In the genomic region with DNA sequence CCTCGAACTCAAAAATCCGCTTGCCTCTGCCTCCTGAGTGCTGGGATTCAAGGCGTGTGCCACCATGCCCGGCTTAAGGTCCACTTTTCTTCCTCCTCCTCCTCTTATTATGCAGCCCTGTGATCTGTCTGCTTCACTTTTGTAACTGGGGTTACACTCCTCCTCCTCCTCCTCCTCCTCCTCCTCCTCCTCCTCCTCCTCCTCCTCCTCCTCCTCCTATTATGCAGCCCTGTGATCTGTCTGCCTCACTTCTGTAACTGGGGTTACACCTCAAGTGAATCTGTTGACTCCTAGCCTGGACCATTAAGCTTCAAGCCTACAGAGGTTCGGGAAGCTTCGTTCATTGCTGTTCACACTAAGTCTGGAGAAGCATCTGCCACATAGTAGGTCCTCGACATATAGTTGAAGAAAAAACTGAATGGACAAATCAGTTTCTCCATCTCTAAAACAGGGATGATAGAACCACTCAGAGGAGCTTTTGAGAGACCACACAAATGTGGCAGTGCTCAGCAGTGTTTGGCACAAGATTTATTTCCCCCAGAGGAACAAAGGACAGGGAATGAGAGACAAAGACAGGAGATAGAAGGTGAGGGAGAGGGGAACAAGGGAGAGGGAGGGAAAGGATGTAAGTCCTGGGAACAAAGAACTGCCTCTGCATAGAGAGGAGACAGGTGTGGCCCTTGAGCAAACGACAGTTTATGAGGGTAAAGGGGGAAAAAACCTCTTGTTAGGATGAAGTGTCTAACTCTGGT, we compare ENCODE assay signal across 8 mouse cellular contexts. TPM values are rescaled to one million over a fixed set of nuclear protein-coding genes. Genes with fewer than 3 reads are reported as not detected.
DNase-seq lines count a peak whose midpoint lies in the region; ATAC-seq and TF ChIP-seq lines count a peak whose summit lies in the region.

No protein-coding gene starts in this region.

- intact Hi-C loops in left cerebral cortex, postnatal 4 days (cut with DNase I), result no loop called here

- no peaks in the 10 kb centered on the region; the same call in 1 of the 2 replicates for H3K36me3 ChIP-seq in testis, adult 2 months (ENCODE audit: control insufficient read depth, insufficient read depth, low read length)
- peaks cover 71% of the 10 kb centered on the region for H3K36me3 ChIP-seq in liver, embryonic 15.5 days (replicated peaks)

- peak overlapping the region; percentile 85 for H3K4me2 ChIP-seq in liver, embryonic 15.5 days

- H3K9ac ChIP-seq in liver, embryonic 15.5 days, result no peak overlapping the region

- H3K27me3 ChIP-seq in testis, adult 2 months (ENCODE audit: control insufficient read depth, insufficient read depth, low read length), result no peaks in the 10 kb centered on the region
- H3K27me3 ChIP-seq in liver, embryonic 15.5 days, result no peaks in the 10 kb centered on the region

- no peaks in the 10 kb centered on the region for H3K9me3 ChIP-seq in liver, embryonic 15.5 days (replicated peaks)

- peak overlapping the region; percentile 36 for H3K4me3 ChIP-seq in testis, adult 2 months (ENCODE audit: control insufficient read depth, low read depth, low read length)
- H3K4me3 ChIP-seq in liver, embryonic 15.5 days (replicated peaks), result peak overlapping the region; percentile 81

- H3K4me1 ChIP-seq in testis, adult 2 months (ENCODE audit: control insufficient read depth, insufficient read depth, low read length), result peaks cover 3% of the 10 kb centered on the region
- H3K4me1 ChIP-seq in liver, embryonic 15.5 days (replicated peaks), result peaks cover 67% of the 10 kb centered on the region

- no peak overlapping the region for H3K27ac ChIP-seq in testis, adult 2 months (ENCODE audit: control insufficient read depth, insufficient read depth, low read depth, low read length)
- peak overlapping the region; percentile 85 for H3K27ac ChIP-seq in liver, embryonic 15.5 days (replicated peaks)

- peak; percentile 44 for DNase-seq in embryo, embryonic 10.5 days (ENCODE audit: low spot score)
- no peak for DNase-seq in embryo, embryonic 10 days (ENCODE audit: low spot score)
- DNase-seq in testis, postnatal 14 days (ENCODE audit: low spot score), result no peak
- DNase-seq in urinary bladder, postnatal 36 days (ENCODE audit: low spot score in 2 of 2), result no peak
- no peak for DNase-seq in left cerebral cortex, postnatal 4 days
- DNase-seq in layer of hippocampus, postnatal 36 days, result no peak

- no peak for TF ChIP-seq POLR2A in testis, adult 2 months (IDR thresholded peaks at IDR 0.05; ENCODE audit: control insufficient read depth, low read depth, low read length)

- no peak for TF ChIP-seq CTCF in testis, adult 2 months (IDR thresholded peaks at IDR 0.05; ENCODE audit: control insufficient read depth, insufficient read depth, insufficient replicate concordance, low read depth, low read length)

- 16% methylated on average over 8 of the region's 8 CpGs for WGBS in liver, embryonic 15.5 days (ENCODE audit: insufficient replicate concordance)

- ATAC-seq in liver, embryonic 15.5 days (ENCODE audit: insufficient read depth), result no peak

RNA-seq across cellular contexts. Expression of a gene that starts 1.0 kb away (rescaled TPM):
- polyA plus RNA-seq in testis, adult 2 months (2012; rRNA removed), result 1,101 and 1,374 TPM in 2 replicates
- 326 and 394 TPM in 2 replicates for polyA plus RNA-seq in liver, embryonic 15.5 days (2015; fragmentation: Nextera tagmentation; extraction: Ambion mirVana)
- total RNA-seq in left cerebral cortex, postnatal 4 days (2021), result 100 to 1,000 TPM; 738 to 789 TPM
- 100 to 1,000 TPM; 370 to 388 TPM for total RNA-seq in layer of hippocampus, postnatal 36 days (2021)

RNA-seq across cellular contexts. Expression of a gene that starts 12.5 kb away (rescaled TPM):
- 125 and 197 TPM in 2 replicates for polyA plus RNA-seq in testis, adult 2 months (2012; rRNA removed)
- 250 and 334 TPM in 2 replicates for polyA plus RNA-seq in liver, embryonic 15.5 days (2015; fragmentation: Nextera tagmentation; extraction: Ambion mirVana)
- 100 to 1,000 TPM; 177 to 189 TPM for total RNA-seq in left cerebral cortex, postnatal 4 days (2021)
- 100 to 1,000 TPM; 298 to 300 TPM for total RNA-seq in layer of hippocampus, postnatal 36 days (2021)
